Mouse (Mus musculus): ENCODE data around the gene Arrdc5.

The Arrdc5 gene

GRCm38 (mm10) chr17:56300186-56300585, at the start of gene Arrdc5:
Gene Arrdc5 (minus strand): TSS chr17:56300286.
- no peak for DNase-seq

GRCm38 (mm10) chr17:56348586-56348985, 48.5 kb upstream of the Arrdc5 start:
- no peak for DNase-seq

- no peak for DNase-seq
Observed at GRCm38 (mm10) chr17:56348128-56348527, 48.0 kb upstream of the Arrdc5 start.

- no peak for DNase-seq
Observed at GRCm38 (mm10) chr17:56345364-56345763, 45.3 kb upstream of the Arrdc5 start.

DNA sequence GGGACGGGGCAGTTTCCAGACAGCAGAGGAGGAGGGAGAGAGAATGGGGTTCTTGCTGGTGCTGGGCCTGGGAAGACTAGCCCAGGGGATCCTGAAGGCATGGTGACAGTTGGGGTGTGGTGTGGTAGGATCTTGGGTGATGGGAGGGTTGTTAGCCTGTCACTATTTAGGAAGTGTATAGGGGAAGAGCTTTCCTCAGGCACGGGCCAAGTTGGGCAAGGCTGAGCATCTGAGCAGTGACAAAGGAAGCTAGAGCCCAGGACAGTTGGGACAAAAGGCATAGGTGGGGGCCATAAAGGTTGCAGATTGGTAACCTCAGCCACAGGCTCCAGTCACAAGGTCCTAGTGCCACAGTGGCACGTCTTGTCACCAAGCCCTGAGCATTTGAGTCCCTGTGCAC, 43.4 kb upstream of the Arrdc5 start:
- no peak for DNase-seq

GRCm38 (mm10) chr17:56340717-56341116, 40.6 kb upstream of the Arrdc5 start:
- no peak for DNase-seq

DNA sequence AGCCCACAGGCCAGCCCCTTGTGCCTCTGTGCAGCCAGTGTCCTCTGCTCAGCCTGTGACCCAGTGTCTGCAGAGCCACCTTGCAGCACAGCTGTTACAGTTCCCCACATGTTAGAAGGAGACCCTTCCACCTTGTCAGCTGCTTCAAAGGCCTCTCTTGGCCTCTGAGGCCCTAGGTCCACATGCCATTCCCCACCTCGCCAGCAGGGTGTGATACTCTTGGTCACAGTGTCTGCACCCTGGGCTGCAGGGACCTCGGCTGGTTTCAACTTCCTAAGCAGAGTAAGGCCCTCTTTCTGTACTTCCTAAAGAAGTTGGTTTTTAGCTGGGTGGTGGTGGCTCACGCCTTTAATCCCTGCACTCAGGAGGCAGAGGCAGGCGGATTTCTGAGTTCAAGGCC, 38.8 kb upstream of the Arrdc5 start:
- peak; percentile 64 for DNase-seq

GRCm38 (mm10) chr17:56337791-56338190, 37.7 kb upstream of the Arrdc5 start:
- no peak for DNase-seq

DNA sequence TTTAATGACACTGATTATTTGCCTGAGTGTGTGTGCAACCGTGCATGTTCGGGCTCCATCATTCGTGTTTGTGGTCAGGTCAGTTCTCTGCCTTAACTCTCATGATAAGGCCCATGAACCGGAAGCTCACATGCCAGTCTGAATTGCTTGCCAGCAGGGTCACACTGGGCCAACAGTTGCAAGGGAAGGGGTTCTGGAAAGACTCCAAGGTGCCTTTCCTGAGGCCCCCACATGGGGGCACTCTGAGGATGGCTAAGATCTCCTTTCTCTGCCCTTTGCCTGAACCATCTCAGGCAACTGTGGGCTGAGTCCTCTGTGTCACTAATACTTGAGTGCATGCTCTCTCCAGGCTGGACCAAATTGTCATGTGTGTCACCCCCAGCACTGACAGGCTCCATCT, 37.1 kb upstream of the Arrdc5 start:
- peak; percentile 84 for DNase-seq

DNA sequence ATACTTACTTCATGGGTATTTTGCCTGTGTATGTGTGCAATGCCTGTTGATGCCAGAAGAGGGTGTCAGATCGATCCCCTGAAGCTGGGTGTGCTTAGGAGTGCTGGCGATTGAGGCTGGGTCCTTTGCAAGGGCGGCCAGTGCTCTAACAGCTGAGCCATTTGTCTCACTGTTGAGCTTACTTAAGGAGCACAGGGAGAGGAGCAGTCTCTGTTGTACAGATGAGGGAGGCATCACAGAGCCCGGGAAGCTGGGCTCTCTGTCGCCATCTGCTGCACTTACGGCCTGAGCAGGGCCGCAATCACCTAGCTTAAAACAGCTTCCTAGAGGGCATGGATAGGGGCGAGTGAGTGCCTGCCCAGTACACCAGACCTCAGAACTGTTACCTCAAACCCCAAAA, 32.9 kb upstream of the Arrdc5 start:
- DNase-seq = no peak

DNA sequence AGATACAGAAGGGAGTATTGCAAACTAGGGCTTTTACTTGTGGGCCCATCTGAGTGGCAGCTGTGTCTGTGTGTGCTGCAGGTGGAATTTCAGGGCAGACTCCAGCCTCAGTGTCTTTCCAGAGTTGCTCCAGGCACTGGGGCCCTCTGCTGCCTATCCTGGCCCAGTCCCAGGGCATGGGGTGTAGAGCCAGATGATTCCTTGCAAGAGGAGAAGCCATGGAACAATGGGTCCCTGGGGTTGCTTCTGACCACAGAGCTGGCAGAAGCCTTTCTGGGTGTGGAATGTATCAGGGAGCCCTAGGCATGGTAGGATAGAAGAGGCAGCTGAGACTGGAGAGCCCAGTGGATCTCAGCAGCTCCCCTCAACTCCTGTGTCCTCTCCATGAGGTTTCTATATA, 31.2 kb upstream of the Arrdc5 start:
- DNase-seq = no peak

GRCm38 (mm10) chr17:56330345-56330744, 30.3 kb upstream of the Arrdc5 start:
- no peak for DNase-seq

DNA sequence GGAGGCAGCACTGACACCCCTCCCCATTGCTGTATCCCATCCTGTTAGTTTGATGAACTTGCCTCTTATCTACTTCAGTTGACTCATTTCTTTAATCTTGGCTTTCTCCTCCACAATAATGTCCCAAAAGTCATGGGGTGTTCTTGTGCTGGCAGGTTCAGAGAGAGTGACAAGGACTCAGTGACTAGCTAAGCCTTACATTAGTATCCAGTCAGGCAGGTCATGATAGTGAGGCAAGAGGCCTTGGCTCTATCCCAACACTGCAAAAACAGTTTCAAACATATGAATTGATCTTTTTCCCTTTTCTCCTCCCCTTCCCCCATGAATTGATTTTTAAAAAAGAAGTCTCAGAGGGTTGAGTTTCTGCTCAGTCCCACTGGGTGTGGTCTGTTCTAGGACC, 29.2 kb upstream of the Arrdc5 start:
- DNase-seq = no peak

DNA sequence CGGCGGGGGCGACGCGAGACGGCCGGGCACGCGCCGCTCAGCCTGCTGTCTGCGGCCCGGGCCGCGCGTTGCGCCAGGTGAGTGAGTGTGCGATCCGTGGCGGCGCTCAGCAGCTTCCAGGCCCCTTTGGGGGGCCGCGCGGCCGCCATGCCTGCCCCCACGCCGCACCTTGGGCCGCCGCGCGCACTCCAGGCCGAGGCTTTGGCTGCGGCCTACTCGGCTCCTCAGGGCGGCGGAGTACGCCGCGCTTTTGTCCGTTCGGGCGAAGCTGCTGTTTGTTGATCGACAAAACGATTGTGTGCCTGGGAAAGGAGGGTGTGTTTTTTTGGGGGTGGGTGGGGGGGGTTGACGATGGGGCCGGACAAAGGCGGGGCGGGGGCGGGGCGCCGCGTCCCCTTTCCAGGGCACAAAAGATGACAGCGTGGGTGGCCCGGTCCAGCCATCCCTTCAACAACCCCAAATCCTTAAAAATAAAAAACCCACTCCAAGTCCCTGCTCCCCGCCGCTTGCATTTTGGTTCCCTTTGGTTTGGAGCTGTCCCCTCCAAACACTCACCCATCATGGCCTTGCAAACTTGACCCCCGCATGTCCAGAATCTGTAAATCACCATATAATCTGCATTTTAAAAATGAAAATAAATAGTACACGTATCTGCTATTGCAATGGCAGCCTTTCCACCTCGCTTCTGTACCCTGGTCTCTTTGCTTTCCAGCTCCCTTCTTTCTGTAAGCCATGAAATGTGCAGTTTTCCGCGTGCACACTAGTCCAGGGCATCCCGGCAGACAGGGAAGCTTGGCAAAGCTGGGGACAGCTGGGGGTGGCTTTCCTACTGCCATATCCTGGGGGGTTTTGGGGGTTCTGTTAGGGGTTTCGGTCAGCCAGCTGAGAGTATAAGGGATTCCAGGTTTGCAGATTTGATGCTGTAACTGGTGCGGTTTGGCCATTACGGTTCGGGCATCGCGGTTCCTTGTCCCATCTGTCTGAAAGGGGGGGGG, 26.4 kb upstream of the Arrdc5 start:
- no peak for DNase-seq

GRCm38 (mm10) chr17:56325450-56326152, 25.5 kb upstream of the Arrdc5 start, which contains the start of gene Kdm4b:
Gene Kdm4b (plus strand): TSS chr17:56326062.
- peak; percentile 99 for DNase-seq

GRCm38 (mm10) chr17:56324419-56324818, 24.3 kb upstream of the Arrdc5 start:
- no peak for DNase-seq

- peak; percentile 62 for DNase-seq
Observed at GRCm38 (mm10) chr17:56309191-56309945, 9.3 kb upstream of the Arrdc5 start.

DNA sequence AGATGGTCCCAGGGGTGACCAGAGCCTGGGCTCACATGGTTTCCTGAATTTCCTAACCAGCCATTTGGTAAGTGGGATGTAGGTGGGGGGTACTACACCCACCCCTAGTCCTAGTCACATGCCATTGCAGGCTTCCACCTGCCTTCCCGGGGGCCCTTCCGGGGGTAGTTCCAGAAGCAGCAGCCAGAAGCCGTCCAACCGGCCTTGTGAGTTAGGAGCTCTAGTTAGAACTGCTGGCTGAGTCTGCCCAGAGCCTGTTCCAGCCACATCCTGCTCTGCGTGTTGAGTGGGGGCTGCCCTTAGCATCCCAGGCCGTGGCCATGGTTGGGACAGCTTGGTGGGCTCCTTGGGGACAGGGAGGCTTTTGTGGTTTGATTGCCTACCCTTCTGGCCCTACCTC, 8.0 kb upstream of the Arrdc5 start:
- DNase-seq = peak; percentile 37

DNA sequence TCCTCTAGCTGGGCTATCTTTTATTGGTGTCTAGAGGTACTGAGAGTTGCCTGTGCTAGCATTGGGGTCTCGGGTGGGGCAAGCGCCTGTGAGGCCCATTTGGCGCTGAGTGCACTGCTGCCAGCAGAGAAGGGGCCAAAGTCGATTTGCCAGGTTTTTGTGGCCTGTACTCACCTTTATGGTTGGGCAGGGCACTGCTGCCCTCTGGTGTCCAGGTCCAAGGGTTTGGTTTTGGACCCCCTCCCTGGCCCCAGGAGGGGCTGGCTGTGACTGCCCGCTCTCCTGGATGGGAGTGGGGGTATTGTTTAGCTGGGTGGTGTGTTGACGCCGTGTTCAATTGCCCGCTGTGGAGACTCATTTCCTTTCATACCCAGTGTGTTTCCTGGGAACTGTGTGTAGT, 5.7 kb upstream of the Arrdc5 start:
- DNase-seq = peak; percentile 37

DNA sequence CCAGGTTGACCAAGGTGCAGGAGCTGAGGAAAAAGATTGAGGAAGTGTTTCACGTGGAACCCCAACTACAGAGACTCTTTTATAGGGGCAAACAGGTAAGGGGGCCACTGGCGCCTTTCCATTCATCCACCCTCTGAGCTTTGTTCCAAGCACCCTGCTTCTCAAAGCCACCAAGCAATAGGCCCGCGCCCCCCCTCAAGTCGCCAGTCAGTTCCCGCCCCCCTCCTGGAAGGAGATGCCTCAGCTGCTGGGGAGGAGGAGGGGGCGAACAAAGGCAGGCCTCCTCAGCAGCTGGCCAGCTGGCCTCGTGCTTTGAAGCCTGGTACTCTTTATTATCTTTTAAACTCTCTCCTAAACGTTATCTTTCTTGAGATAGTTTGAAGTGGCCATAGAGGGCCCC, 5.1 kb upstream of the Arrdc5 start:
- no peak for DNase-seq

DNA sequence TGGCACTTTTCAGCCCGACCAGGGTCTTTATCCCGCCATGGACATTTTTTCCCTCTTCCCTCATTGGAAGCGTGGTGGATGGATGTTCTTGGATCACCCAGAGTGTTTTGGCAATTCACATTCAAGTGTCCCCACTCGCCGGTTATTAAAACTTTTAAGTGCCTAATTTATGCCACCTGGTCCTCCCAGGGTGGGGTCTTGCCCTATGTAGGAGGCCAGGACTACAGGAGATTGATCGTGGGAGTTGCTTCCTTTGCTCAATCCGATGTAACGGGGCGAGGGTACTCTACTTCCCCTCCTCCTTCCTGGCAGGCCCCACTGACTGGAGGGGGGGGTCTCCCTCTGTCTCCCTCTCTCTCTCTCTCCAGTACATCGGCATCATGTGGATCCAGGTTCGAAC, 4.6 kb upstream of the Arrdc5 start:
- DNase-seq = no peak

DNA sequence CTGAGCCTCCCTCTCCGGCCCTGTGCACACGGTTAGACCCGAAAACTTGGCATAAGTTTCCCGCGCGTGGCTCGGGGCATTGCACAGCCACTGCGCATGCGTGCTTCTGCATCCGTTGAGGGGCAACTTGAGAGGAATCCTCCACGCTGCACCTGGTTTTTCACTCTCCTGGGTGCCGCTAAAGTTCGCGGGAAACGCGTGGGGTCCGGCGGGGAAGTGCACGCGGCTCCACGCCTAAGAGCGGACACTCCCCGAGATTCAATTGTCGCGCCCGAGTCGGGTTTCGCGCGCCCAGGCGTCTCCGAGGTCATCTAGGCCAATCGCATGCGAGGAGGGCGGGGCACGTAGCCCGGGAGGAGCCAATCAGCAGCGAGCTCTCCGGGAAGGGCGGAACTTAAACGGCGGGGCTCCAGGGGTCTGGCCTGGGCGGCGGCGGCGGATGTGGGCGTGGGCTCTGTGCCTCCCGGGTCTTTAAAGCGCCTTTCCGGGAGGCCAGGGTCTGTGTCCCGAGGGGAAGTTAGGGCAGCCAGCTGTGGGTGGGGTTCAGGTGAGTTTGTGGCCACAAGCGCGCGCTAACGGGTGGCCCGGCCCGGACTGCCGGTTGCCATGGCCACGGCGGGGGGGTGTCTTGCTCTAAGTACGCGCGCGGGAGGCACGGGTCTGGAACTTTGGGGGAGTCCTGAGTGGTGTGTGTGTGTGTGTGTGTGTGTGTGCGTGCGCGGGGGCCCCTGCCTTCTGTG, 3.9 kb upstream of the Arrdc5 start:
- DNase-seq = peak; percentile 98

All from lung, postnatal 10 days (tissue).